Mouse (Mus musculus): ENCODE results near the gene Btn1a1.

DNA sequence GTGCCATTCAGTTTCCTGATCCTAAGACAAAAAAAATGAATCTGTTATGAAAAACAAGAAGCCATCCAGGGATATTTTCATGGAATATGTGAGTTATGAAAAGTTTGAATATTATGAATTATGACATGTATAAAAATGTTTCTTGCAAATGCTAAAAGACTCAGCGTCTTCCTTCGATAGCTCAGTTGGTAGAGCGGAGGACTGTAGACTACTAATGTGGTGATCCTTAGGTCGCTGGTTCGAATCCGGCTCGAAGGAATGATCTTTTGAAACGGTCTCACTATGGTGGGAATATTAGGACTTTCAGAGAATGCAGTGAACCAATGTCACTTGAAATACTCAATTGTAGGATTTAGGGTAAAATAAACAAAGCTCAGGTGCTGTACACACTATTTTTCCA is 39.4 kb downstream of the Btn1a1 start:
- no peak for TF ChIP-seq CTCF (IDR thresholded peaks at IDR 0.05; ENCODE audit: low read depth)
- TF ChIP-seq EP300 (IDR thresholded peaks at IDR 0.05; ENCODE audit: low read depth): no peak
